Mouse (Mus musculus): ENCODE results near the gene Ube2i. TPM values are rescaled to one million over a fixed set of nuclear protein-coding genes. Genes with fewer than 3 reads are reported as not detected.

The Ube2i gene
- total RNA-seq (2021): 100 to 1,000 TPM; 178 to 203 TPM
- long read RNA-seq, experiment 1, transcript Ube2i-213 (7 exons, 824 nt): major isoform, 157 of 217 reads
- long read RNA-seq, experiment 1, transcript Ube2i-211 (7 exons, 890 nt): minor isoform, 9 of 217 reads
- long read RNA-seq, experiment 1, partial matches to known transcripts: 6 of 217 reads
- long read RNA-seq, experiment 1, other reads (novel, unspliced or antisense): 41 of 217 reads
- long read RNA-seq, experiment 2, transcript Ube2i-211 (7 exons, 890 nt): minor isoform, 7 of 189 reads
- long read RNA-seq, experiment 2, transcript Ube2i-214 (3 exons, 1,144 nt): minor isoform, 10 of 189 reads
- long read RNA-seq, experiment 2, transcript Ube2i-213 (7 exons, 824 nt): major isoform, 111 of 189 reads
- long read RNA-seq, experiment 2, partial matches to known transcripts: 13 of 189 reads
- long read RNA-seq, experiment 2, other reads (novel, unspliced or antisense): 46 of 189 reads

DNA sequence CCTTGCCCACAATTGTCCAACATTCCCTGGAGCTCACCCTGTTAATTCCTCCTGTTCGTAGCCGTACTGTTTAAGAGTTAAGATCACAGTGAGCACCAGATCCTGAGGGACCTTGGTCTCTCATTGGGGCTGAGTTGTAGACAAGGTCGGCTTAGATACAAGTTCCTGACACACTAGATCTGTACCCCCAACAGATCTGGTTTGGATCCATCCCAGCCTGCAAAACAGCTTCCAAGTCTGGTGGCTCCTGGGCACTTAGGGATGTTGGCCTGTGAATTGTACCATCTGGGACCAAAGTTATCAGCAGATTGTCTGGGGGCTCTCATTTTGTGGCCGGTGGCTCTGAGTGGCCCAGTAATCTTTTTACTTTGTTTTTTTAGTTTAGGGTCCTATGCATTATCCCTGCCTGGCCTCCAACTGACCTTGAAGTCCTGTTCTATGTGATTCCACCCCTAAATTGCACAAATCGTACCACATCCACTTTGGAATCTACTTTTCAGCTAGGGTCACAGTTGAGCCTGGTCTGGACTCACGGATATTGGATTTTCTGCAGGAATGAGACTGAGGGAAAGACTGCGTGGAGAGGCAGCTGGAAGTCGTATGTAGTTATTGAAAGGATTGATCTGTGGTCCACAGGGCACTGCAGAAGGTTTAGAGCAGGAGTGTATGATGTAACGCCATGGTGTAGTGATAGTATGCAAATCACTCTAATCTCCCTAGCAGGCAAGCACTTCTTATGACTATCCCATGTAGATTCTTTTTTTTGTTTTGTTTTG is at the start of gene Ube2i:
Gene Ube2i (minus strand): TSS at position 52 of the 776 bp plus-strand sequence.
- DNase-seq (ENCODE audit: low spot score in 2 of 2): no peak

DNA sequence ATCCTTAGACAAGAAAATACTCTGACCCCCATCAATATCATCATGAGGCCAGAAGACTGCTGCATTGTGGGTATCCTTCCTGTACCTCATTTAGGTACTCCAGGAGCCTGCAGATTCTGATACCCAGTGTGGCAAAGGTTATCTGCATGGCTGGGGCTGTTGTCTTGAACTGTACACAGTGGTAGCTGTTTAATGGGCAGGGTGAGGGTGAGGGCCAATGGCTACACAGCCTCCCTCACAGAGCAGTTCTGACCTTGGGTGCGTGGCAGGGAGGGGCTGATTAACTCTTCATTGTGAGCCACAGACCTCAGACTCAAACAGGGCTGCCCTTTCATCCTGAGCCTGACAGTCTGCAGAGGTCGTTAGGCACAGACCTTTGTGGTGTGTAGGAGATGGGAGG is 48.5 kb upstream of the Ube2i start:
- DNase-seq (ENCODE audit: low spot score in 2 of 2): no peak

DNA sequence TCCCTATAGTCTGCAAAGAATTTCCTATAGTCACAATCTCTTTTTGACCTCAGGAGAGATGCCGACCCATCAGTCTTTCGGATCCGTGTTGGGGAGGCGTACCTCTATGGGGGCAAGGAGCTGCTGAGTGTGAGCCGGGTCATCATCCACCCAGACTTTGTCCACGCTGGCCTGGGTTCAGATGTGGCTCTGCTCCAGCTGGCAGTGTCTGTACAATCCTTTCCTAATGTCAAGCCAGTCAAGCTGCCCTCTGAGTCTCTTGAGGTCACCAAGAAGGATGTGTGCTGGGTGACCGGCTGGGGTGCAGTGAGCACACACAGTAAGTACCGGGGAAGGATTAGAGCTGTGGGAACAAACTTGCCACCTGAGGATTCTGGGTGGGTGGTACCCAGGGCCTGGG is 46.4 kb upstream of the Ube2i start:
- DNase-seq (ENCODE audit: low spot score in 2 of 2): no peak

DNA sequence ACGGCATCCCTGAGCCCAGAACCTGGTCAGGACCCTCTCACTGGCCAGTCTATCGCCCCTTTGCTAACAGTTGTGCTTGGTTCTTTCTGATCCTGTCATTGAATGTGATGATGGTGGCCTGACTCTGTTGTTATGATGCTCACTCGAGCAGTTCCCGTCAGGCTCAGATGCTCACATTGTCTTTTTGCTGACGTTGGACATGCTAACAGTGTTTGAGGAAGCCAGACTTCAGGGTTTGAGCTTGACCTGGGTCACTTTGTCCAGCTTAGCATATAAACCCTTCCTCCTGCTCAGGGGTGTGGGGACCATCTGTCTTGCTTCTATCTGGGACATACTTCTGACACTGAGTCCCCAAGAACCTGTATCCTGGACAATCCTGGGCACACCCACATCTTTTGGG is 43.9 kb upstream of the Ube2i start, which contains the start of gene Prss29:
Gene Prss29 (plus strand): TSS at position 301 of the 400 bp plus-strand sequence.
- no peak for DNase-seq (ENCODE audit: low spot score in 2 of 2)

DNA sequence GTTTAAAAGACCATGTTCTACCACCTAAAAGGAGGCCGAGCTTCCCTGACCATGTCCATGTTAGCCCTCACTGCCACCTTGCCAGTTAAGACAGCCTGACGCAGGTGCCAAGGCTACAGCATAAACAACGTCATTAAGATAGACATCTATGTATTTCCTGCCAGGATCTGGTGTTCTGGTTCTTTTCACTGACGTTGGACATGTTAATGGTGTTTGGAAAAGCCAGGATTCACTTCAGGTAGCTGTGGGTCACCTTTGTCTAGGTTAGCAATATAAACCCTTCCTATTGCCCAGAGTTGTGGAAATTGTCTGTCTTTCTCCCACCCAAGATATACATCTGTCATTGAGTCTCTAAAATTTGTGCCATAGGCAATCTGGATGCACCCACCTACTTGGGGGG is 33.9 kb upstream of the Ube2i start, which contains the start of gene Prss28:
Gene Prss28 (plus strand): TSS at position 301 of the 400 bp plus-strand sequence.
- no peak for DNase-seq (ENCODE audit: low spot score in 2 of 2)

DNA sequence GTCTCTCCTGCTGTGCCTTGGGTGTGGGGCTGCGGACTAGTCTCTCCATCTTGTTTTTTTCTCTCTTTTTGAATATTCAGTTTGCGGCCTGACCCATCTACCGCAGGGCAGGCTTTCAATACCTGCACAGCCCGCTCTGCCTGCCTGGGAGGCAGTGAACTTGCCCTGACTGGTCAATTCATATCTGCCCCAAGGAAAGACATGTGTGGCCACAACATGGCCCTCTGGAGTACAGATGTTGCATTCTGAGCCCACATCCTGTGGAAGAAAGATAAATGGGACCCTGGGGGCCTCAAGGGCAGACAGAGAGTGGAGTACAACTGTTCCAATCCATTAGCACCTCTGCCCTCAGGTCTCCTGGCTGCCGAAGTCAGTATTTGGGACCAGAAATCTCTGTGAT is 23.7 kb upstream of the Ube2i start, which contains the start of gene Prss34:
Gene Prss34 (plus strand): TSS at position 301 of the 400 bp plus-strand sequence.
- DNase-seq (ENCODE audit: low spot score in 2 of 2): no peak

DNA sequence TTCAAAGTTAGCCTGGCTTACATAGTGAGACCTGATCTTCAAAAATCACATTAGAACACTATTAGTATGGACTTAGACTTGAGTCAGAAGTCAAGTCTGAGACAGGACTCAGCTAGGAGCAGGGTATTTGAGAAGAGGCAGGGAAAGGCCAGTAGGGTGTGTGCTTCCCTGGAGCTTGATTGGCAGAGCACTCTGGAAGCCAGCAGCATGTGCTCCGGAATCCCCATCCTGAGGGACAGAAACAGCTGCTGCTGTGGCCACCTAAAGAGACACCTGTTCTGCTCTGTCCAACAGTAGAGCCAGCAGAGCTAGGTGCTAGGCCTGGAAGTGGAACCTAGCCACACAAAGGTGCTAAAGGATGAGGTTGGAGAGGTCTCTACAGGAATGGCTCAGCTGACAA is 19.7 kb upstream of the Ube2i start:
- no peak for DNase-seq (ENCODE audit: low spot score in 2 of 2)

DNA sequence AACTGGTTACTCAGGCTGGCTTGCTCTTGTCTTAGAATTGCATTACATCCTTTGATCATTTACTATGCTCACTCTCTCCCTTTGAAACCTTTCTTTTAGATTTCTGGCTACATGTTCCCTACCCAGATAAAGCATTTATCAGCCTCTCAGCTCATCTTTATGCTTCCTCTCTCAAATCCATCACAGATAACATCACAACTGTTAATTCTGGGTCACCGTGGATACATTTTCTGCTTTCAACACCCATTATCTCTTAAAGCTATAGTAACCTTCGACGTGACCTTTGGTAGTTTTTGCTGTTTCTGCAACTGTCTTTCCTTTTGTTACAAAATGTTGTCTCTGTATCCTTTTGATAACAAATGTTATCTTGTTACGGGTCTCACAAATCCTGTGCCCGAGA is 19.1 kb upstream of the Ube2i start:
- DNase-seq (ENCODE audit: low spot score in 2 of 2): no peak

DNA sequence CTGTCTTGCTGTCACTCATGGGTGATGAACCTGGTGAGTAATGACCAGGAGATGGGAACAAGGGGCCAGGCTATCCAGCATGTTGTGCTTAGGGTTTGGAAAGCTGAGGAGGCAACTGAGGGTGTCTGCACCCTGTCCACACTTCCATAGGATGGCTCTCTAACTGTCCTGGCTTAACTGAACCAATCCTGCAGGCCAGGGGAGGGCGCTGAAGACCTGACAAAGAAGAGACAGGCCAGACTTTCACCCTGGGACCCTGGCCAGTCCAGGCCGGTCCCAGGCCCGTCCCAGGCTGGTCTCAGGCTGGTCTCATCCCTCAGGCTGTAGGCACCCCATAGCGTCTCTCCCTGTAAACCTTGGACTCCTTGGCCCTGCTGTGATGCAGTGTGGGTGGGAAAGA is 16.0 kb upstream of the Ube2i start:
- DNase-seq (ENCODE audit: low spot score in 2 of 2): no peak

DNA sequence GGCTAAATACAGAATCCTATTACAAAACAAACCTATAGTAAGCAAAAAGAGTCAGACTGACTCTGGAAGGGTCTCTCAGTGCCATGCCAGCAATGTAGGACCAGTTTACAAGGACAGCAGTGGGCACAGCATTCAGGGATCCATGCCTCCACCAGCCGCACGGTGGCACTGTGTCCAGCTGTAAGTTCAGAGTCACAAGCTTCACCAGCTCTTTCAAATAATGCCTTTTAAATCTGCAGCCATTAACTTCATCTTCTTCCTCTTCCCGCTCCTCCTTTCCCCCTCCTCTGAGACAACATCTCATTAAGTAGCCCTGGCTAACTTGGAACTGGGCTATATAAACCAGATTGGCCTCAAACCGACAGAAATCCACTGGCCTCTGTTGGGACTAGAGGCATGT is 14.4 kb upstream of the Ube2i start:
- peak in 1 of 2 experiments; percentile 24 for DNase-seq (ENCODE audit: low spot score in 2 of 2)

DNA sequence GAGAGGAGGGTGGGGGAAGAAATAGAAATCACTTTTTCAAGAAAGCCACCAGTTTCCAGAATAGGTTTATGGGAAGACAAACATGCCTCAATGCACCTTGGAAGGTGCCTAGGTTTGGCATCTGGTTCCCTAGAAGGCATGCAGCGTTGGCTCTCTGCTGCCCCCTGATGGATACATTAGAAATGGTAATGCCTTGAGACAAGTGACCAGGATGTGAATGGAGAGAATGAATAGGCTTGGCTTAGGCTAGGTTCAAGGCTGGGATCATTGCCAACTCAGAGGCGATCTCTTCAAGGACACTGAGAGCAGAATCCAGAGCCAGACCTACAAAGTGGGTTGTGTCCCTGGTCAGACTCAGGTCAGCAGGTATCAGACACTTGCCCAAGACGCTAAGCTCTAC is 10.6 kb upstream of the Ube2i start:
- peak; percentile 44 to 56 for DNase-seq (ENCODE audit: low spot score in 2 of 2)

DNA sequence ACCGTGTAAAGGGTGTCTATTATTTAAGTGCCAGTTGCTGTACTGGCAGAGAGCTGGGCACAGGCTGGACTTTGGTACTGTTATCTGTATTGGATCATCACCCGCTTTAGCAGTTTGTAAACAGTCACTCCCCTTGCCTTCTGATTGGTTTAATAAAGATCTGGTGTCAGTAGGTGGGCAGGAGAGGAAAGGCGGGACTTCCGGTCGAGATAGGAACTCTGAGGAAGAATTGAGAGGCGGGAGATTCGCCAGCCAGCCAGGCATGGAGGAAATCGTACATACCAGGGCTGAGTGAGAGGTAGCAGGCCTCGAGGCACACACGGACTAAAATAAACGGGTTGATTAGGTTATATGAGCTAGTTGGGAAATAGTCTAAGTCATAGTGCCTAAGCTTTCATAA is 7.7 kb upstream of the Ube2i start:
- DNase-seq (ENCODE audit: low spot score in 2 of 2): peak in 1 of 2 experiments; percentile 20

DNA sequence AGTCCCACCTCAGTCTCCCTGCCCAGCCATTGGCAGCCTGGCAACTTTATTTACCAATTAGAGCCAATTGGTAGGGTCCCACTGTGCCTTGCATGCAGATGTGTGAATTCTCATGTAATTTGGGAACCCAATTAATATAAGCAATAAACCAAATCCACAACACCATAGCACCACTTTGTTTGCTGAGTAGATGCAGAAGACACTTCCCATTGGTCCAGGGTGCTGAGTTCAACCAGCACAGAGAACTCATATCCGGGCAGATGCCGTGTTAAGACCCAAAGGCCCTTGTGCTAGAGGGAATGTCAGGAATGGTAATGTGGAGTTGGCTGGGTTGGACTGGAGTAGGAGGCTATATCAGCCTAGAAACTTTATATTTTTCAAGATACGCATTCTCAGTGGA is 1.4 kb upstream of the Ube2i start:
- DNase-seq (ENCODE audit: low spot score in 2 of 2): no peak

DNA sequence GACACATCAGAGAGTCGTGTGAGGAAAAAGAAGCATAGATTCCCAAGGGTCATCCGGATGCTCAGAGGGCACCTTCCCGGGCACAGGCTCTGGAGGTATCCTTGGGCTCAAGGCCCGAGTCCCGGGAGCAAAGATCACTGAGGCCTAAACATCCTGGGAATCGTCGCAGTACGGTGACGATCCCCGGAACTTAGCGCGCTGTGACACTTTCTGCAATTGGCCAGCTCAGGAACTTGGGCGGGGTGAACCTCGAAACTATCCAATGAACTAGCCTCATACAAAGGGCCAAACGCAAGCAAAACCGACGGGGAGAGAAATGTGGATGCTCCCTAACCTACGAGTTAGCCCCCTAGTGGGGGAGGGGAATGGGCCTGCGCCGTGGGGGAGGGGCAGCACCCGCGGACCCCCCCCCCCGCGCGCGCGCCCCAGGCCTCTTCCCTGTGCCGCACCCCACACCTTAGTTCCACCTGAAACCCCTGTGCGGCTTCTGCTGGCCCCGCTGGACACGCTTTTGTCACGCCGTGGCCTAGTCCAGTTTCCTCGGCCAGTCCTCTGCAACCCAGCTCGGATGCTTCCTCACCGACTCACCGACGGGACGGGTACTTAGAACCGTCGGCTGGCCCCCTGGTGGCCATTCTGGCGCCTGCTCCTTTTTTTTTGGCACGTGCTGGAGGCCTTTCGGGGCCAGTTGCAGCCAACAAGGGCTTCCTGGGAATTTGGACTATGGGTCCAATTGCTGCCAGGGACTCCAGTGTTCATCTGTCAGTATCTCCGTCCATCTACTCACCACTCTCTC is 518 bp downstream of the Ube2i start:
- peak; percentile 81 to 91 for DNase-seq (ENCODE audit: low spot score in 2 of 2)

DNA sequence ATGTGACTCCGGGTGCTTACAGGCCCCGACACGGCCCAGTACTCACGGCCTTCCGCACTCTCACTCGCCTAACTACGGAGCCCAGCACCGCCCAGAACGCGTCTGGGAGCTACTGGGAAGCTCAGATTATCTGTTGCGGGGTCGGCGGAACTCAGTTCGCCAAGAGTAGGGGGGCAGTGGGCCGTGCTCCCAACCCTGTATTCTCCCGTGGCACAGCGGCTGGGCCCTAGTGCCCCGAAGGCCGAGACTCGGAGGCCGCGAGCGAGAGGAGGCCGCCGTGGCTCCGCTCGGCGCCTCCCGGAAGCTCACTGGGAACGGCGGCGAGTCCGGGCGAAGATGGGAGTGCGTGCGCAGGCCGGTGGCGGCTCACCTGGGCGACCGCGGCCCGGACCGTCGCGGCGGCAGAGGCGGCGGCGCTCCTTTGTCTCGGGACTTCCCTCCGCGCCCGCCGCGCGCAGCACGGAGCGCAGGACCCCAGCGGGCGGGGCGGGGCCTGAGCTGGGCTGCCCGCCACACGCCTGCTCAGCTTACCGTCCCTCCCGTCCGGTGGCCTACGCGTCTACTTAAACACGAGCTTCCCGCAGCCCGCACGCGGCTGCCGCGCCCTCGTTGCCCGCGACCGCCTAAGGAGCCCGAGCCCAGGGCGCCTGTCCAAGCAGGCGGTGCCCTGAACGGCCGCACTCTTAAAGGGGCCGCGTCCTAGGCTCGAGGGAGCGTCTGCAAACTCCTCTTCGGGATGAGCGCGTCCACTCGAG is 1.3 kb downstream of the Ube2i start:
- DNase-seq (ENCODE audit: low spot score in 2 of 2): peak; percentile 59 to 88

DNA sequence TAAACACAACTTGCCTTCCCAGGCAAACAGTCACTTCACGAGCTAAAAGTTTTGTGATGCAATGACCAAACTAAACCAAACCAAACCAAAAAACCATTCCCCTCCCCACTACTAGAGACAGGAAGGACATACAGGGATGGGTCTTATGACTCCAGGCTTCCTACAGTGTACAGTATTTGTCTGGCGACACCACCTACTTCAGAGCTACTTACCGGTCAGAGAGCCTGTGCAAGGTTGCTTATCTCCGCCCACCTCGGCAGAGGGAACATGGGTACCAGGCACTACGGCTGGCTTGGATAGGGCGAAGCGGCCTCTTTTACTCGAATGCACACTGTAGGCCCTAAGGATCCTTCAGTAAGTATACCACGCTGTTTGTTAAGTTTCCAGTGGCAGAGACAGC is 2.1 kb downstream of the Ube2i start:
- no peak for DNase-seq (ENCODE audit: low spot score in 2 of 2)

DNA sequence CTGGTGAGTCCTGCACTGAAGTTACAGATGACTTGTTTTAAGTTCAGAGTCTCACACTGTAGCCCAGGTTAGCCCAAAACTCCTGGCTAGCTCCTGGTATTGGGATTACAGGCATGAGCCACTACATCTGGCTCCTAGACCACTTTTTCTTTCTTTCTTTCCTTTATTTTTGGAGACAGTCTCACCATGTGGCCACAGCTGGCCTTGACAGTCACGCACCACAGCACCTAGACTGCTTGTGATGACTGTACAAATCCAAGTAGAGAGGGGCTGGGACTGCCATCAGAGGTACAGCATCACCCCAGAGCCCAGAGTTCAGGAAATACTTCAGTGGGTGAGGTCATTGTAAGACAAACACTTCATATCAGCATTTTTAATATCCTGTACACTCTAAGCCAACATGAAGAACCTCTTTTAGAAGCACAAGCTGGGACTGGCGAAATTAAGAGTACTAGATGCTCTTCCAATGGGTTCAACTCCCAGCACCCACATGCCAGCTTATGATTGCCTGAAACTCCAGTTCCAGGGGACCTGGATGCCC is 3.6 kb downstream of the Ube2i start:
- no peak for DNase-seq (ENCODE audit: low spot score in 2 of 2)

DNA sequence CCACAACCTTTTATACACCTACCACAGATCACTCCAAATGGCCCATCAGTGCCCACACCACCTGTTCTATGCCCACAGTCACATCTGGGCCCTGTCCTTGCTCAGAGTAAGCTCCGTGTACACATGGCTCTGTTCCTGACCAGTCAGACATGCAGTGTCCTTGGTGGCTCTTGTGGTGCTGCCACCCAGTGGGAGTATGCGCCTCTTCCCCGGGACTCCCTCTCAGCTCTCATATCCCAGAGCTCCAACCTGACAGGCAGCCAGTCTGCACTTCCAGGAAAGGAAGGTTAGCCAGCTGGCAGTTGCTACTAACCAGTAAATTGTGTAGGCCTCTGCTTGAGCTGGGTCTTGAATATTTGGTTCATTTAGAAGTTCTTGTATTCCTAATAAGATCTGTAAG is 10.0 kb downstream of the Ube2i start:
- DNase-seq (ENCODE audit: low spot score in 2 of 2): no peak

DNA sequence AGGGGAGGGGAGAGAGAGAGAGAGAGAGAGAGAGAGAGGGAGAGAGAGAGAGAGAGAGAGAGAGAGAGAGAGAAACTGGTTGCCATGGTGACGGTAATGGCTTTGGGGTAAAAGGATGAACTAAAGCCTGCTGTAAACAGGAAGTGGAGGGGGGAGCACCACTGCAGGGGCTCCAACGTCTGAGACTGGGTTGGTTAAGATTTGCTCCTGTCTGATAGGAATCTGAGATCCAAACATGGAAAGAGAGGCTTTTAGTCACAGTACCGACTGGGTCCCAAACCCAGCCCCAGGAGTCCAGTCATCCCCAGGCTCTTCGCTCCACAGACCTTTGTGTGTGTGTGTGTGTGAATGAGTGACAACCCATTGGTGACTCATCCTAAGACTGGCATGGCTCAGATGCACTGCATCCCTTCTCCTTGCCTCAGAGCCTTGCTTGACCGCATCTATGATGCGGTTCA is 16.6 kb downstream of the Ube2i start:
- no peak for DNase-seq (ENCODE audit: low spot score in 2 of 2)

DNA sequence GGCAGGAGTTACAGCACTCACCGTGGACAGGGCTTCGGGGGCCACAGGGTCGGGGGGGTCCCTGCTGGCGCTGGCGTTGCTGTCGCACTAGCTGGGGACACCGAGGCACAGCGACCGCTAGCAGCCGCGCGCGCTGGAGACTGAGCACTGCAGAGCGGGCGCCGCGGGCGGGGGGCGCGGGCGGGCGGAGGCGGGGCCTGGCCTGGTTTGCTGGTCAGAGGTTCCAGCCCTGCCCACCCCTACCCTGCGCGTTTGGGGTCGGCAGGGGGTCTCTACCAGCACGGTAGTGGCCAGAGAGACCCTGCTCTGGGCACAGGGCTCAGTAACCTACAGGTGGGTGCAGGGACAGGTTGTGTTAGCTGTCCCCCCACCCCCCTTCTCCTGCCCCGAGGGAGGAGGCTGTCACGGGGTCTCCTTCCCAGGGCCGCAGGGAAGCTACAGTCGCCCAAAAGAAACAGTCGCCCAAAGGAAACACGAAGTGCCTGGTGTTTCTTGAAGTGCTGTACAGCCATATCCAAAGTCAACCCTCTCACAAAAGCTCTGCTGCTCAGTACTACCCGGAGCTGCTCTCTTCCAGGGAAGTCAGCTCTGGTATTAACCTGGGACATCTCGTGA is 18.2 kb downstream of the Ube2i start, which contains the start of gene Baiap3:
Gene Baiap3 (minus strand): TSS at position 225 of the 615 bp plus-strand sequence.
- DNase-seq (ENCODE audit: low spot score in 2 of 2): no peak

Measured in gastrocnemius, postnatal 4 days (tissue).